Mouse (Mus musculus): ENCODE results near the gene Hand2.
A peak's percentile ranks its signal among the peaks of the same experiment; 100 is the strongest.

The Hand2 gene

DNA sequence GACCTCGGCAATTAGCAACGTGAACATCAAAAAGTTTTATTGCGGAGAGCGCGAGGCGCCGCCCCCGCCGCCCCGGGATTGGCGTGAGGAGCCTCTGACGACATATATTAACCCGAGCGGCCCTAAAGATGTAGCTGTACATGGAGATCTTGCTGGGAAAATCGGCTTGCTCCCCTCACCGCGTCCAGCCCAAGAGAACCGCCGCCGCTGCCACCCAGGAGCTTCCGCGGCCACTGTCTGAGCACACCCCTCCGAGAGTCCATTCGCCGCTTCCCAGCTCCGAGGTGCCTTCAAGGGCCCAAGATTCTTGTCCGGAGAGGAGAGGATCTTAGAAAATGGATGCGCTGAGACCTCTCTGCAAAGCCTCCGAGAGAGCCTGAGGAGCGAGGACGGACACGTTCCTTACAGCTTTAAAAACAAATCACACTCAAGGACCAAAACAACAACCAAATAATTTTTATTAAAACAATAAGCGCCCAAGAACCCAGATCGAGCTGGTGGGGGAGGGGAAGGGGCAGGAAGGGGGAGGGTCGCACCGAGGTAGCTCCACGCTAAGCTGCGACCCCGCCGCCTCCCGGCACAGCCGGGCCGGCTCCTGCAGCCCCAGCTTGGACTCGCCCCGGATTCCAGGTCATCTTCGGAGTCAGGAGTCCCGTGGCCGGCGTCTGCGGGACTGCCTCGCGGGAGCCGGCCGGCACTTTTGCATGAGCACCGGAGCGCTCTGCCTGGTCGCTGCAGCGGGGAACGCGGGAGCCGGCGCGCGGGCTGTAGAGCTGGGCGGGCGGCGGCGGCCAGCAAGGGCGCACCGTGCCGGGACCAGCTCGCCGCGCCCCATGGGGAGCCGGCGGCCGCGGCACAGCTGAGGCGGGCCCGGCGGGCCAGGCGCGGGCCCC lies at the start of gene Hand2:
Gene Hand2, plus strand, starts transcription at position 133 of the 893 bp plus-strand sequence.
- DNase-seq (ENCODE audit: low spot score in 2 of 2) = no peak

DNA sequence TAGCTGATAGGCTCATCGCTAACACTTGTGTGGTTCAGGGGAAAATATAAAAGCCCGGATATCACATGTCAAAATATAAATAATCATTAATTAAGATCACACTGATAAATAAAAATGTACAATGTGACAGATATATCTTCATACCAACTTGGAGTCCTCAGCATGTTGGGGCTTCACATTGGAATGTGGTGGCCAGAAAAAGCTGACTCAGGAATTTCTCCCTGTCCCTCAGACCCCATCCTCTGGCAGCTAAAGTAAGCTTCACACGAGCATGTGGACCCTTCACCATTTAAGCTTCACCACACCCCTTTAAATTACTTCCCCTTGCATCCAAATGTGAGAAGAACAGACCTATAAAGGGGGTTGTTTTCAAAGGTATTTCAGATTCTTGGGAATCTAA lies 47.7 kb upstream of the Hand2 start:
- no peak for DNase-seq (ENCODE audit: low spot score in 2 of 2)

DNA sequence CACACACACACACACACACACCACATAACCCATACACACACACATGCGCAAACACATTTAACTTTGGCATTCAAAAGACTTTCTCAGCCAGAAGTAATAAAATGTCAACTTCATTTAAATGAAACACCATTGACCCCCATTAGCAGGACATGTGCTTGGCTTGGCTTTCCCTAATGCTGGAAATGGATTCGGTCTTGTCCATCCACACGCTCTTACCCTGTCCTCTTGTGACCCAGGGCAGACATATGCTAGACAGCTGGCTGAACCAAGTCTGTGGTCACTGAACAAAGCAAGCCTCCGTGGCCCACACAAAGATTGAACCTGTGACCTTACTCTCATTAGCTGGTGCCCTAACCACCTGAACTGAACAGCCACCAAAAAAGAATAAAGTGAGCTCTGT lies 27.3 kb upstream of the Hand2 start:
- DNase-seq (ENCODE audit: low spot score in 2 of 2) = no peak

DNA sequence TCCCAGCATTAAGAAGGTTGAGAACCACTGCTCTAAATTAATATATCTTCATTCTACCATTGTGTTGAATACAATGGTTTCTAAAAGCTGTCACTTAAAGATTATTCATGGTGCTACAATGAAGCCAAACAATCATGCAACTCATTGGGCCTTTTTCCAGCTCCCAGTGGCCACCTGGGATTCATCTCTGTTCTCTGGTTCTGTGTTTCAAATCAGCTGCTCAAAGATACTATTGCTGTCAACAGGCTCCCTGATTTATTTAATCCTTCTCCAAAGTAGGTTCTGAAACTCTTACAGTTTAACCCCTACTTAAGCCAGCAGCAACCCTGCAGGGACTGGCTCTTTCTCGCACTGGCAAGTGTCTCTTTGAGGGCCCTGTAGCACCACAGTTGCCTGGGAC lies 17.3 kb upstream of the Hand2 start:
- DNase-seq (ENCODE audit: low spot score in 2 of 2) = no peak

DNA sequence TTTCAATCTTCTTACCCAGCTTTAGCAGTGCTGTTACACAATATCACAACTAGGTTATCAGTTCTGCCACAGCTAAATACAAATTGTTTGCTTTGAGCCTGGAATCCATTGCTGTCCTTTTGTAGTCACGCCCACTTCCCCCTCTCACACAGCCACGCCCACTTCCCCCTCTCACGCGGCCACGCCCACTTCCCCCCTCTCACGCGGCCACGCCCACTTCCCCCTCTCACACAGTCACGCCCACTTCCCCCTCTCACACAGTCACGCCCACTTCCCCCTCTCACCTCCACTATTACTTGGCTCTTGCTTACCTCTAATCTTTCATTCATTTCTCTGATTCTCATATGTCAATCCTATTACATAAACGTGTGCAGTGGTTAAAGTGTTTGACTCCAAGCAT lies 15.8 kb upstream of the Hand2 start:
- DNase-seq (ENCODE audit: low spot score in 2 of 2) = peak in 1 of 2 experiments; percentile 10

DNA sequence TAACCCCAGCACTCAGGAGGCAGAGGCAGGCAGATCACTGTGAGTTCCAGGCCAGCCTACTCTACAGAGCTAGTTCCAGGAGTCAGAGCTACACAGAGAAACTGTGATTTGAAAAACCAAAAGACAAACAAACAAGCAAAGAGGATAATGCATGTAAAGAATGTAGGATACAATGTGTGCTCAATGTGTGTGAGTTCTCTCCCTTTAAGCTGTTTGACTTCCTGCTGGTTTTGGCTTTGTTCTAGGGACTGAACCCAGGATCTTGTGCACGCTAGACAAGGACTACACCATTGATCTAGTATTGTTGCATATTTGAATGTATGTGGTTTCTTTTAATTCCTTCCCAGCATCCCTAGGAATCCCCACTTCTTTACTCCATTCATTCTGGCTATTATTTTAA lies 14.3 kb upstream of the Hand2 start:
- DNase-seq (ENCODE audit: low spot score in 2 of 2) = no peak

DNA sequence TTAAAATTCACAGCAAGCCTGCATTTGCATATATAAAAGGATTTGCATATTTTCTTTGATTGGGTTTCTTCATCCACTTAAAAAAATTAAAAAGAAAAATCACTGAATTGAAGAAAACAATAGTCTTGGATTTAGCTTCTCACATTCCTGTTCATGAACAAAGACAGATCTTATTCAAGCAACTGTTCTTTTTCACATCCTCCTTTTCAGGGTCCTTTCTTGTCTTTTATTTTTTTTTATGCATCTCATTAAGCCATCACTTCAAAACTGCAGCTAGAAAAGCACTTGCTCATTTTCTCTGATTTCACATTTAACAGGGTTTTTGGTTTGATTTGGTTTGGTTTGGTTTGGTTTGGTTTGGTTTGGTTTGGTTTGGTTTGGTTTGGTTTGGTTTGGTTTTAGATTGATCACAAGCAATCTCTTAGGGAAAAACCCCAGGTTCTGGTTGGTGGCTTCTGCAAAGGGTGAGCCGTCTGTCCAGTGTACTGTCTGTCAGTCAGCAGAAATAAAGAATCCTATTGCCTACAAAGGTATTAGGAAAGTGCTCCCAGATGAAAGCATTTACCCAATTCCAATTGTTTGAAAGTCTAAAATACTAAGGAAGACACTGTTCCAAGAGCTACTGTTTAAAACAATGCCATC lies 10.8 kb upstream of the Hand2 start:
- no peak for DNase-seq (ENCODE audit: low spot score in 2 of 2)

DNA sequence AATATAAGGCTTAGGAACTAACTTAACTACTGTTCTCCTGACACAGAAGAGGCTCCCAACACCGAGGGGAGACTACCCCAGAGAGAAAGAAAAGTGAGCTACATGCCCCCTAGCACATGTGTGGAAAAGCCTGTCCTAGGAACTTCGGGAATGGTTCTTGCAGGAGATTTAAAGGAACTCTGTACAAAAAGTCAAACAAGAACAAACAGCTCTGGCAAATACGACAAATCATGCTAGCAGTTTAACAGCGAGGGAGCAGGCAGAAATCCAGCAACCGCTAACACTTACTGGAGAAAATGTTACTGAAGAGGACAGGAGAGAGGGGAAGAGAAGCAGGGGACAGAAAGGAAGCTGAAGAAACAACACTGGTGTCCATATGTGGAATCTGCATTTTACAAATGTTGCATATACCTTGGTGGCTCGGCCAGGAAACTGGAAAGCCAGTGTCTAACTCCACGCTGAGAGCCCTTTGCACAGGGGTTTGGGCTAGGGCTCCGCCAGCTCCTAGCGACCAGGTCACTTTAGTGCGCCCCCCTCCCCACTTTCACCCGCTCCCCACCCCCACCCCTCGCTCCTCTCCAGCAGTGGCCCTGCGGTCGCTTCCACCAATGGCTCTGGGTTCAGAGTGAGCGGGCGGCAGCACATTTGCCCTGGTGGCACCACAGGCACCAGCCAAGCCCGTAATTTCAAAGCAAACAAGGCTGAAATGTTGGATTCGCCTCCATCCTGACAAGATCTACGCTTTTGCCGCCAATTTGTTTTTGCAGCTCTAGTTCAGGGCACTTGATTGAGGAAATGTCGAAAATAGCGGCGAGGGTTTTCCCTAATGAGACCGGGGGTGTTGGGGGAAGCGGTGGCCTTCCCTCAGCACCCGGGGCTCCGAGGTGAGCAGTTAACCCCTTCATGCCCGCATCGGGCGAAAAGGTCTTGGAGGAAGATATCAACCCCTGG lies 8.5 kb upstream of the Hand2 start:
- no peak for DNase-seq (ENCODE audit: low spot score in 2 of 2)

DNA sequence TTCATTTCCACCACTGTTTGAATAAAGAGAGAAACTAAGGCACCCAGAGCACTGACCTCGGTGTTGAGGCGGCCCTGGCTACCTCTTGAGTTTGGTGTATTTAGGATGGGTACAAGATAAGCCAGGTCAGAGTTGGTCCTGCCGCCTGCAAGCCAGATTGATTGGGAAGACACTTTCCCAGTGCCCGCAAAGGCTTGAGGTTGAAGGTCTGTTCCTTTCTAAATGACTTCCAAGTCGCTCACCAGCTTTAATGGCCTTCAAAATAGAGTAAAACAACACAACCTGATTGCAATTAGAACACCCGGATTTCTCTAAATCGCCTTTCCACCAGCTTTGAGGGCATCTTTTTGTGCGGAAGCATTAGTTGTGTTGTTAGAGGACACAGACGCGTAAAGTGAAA lies 7.2 kb upstream of the Hand2 start:
- no peak for DNase-seq (ENCODE audit: low spot score in 2 of 2)

DNA sequence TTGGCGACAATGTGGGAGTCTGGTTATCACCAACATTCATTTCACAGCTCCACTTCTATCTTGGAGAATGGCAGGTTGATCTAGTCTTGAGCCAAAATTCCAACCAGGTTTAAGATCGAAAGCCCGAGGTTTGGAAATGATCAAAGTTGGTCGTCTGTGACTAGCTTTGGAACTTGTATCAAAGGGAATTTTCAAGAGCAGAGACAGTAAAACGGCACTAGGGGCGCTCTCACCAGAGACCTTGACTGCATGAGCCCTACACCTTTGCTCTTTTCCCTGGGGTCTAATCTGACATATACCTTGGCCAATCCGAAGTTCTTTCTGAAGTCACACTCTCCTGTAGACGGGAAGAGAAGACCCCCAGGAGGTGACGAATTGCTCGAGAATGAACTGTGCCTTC lies 6.6 kb upstream of the Hand2 start:
- DNase-seq (ENCODE audit: low spot score in 2 of 2) = no peak

DNA sequence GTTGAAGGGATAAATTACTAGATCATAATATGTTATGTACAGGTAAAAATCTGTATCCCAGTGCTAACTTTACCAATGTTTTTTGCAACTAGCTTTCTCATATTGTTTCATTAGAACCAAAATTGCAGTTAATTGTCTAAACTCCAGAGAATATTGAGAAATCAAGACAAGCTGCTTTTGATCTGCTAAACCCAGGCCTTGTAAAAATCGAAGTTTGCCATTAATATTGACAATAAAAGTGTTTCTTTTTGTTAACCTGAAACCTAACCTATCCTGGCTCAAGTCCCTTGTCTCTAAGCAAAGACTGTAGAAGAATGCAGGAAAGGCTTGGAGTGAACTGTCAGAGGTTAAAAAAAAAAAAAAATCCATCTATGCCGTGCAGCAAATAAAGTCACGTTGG lies 5.3 kb upstream of the Hand2 start:
- no peak for DNase-seq (ENCODE audit: low spot score in 2 of 2)

DNA sequence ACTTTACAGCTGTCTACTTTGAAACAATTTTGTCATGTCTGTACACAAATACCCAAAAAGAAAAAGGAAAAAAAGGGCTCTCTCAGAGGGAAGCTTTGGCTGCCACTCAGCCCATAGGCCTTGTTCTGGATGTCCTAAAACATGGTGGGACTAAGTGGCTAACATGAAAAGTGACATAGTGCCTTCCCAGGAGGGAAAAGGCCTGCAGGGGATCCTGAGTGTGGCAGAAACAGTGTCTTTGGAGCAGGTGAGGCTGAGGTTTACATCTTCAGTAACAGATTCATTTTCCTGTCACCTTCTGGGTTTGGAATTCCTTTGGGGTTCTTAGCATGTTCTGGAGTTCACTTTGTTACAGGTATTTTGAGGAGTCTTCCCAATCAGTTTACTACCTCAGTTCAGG lies 3.7 kb upstream of the Hand2 start:
- no peak for DNase-seq (ENCODE audit: low spot score in 2 of 2)

DNA sequence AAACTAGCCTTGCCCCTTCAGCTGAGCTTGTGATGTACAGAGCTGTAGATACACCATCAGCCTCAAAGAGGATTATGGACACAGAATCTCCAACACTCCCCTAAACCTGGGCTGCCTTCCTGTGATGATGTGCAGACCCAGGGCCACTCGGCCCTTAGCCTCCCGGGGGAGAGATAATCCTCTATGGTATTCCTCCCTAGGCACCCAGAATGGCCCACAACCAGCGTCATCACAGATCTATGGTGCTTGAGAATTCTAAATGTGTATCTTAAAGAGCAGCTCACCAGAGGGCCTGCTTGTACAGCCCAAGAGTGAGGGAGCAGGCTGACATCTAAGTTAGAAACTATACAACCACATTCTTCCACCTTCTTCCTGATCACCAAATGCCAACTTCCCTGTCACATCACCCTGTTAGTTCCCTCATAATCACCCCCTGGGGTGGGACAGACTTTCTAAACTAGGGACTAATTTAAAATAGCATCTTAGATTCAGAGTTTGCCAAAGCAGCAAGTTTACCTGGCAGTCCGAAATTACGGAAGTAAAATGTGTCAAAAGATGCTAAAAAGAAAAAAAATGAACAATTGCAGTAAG lies 2.8 kb upstream of the Hand2 start:
- DNase-seq (ENCODE audit: low spot score in 2 of 2) = no peak

DNA sequence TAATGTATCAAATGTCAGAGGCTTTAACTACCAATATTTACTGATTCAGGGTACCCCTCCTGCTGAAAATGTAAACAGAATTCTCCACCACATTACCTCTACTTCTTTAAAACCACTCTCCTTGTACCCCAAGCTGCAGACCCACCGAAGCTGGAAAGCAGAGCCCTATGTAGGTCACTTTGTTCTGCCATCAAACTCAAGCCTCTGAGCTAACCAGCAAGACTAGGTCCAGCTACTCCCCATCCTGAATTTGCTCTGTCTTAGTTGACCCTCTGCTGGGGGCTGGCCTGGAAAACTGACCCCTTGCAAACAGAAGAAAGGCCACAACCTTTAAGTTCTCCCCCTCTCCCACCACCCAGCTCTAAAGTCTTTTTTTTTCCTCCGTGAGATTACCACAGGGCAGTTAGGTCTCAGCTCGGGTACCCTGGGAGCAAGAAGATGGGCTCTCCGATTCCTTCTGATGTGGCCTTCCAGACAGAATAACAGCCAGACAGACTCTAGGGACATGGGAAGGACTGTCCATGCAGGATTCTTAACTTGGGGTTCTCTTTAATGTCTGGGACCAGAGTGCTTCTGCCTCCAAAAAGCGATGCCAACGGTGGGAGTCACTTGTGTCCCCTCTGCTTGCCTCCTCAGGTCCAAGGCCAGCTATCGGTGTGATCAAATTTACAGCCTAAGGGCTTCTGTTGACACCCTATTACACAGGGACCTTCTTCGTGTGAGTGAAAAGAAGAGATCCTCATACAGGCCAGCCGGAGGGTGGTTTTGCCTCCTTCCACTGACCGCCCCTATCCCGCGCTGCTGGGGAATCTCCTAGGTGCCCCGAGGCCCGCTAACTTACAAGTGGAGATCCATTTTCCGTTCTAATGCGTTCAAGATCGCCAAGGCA lies 1.4 kb upstream of the Hand2 start:
- DNase-seq (ENCODE audit: low spot score in 2 of 2) = no peak

DNA sequence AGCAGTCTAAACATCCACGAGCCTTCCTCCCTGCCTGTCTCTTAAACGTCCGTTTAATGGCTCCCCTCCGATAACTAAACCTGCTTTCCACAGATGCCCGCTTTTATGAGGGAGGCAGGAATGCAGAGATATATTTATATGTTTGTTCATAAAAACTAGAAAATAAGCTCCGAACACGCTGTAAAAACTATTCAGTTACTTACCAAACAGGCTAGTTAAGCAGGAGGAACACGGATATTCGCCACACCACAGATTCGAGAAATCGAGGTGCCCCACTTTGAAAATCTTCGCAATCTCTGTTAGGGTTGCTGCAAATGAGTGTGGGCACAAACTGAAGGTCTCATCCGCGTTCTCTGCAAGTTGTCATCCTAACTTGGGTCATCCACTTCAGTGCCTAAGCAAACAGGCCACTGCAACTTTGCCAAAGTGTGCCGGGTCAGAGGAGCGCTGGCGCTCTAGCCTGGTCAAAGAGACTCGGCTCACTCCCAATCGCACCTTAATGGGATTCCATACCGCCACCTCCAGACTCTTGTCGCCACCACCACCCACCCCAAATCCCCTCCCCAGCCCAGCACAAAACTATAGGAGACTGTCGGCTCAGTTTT lies 700 bp upstream of the Hand2 start:
- no peak for DNase-seq (ENCODE audit: low spot score in 2 of 2)

DNA sequence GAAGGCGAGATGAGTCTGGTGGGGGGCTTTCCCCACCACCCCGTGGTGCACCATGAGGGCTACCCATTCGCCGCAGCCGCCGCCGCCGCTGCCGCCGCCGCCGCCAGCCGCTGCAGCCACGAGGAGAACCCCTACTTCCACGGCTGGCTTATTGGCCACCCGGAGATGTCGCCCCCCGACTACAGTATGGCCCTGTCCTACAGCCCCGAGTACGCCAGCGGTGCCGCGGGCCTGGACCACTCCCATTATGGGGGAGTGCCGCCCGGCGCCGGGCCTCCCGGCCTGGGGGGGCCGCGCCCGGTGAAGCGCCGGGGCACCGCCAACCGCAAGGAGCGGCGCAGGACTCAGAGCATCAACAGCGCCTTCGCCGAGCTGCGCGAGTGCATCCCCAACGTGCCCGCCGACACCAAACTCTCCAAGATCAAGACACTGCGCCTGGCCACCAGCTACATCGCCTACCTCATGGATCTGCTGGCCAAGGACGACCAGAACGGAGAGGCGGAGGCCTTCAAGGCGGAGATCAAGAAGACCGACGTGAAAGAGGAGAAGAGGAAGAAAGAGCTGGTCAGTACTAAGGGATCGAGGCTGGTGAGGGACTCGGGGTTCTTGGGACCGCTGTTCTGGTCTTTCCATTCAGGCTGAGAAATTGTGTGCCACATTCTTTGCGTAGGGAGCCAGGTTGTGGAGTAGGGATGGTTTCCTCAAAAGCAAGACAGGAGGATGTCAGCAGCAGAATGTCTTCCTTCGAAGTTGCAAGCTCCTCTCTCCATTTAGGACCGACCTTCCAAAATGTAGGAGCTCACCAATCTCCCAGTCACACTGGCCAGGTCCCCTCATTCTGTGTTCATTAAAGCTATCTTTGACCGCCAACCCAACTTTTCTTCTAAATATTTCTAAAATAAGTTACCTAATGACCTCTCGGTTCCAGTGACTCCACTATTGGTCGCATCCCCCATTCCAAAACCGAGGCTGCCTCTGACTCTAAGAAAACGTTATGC lies 1.4 kb downstream of the Hand2 start:
- DNase-seq (ENCODE audit: low spot score in 2 of 2) = no peak

DNA sequence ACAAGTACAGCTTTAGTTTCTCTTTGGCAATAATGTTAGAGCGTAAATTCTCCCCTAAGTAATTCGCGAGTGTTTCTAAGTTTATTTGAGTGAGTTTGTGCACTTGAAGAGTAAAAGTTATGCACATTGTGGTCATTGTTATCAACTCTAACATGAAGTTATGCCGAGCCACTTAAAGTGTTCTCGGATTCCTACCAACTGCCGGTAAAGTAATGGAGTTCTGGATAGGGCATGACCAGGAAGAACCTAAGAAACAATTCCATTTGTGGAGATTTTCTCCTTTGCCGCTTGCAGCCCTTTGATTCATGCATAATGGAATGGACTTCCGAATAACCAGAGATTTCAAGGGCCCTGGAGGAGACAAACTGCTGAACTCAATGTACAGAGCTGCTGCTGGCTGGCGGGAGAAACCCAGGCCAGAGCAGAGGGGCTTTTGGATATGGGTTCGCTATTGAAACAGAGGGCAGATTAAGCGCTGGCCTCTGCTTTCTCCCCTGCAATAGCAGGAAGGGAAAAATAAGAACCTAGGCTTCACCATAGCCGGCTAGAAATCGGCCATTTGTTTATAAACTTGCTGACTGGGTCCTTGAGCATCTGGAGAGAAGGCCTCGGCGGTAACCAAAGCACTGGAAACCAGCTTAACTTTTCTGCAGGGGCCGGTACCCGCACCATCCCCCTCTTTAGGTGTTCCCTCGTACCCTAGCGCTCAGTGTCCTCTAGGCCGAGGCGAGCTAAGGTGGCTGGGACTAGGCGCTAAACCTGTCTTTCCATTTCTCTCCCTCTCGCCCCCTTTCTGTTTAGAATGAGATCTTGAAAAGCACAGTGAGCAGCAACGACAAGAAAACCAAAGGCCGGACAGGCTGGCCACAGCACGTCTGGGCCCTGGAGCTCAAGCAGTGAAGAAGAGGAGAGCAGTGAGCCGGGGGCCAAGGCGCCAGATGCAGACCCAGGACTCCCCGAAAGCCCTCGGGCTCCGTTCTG lies 2.5 kb downstream of the Hand2 start:
- DNase-seq (ENCODE audit: low spot score in 2 of 2) = no peak

DNA sequence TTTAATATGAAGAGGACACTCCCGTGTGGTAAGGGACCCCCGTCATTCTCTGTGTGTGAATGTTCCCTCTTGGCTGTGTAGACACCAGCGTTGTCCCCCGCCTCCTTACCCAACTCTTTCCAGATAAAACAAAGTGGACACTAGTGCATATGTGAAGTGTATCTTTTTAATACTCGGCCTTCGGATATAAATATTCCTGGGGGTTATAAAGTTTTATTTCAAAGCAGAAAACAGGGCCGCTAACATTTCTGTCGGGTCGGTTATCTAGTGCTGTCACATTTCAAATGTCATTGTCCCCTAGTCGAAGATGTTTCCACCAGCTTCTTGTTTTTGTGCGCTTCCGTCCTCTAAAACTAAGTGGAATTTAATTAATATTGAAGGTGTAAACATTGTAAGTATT lies 3.3 kb downstream of the Hand2 start:
- DNase-seq (ENCODE audit: low spot score in 2 of 2) = no peak
